8 mouse cellular contexts compared by ENCODE assay signal in genomic region chr12:17506994-17507542, GRCm38 (mm10). TPM values are rescaled to one million over a fixed set of nuclear protein-coding genes. Genes with fewer than 3 reads are reported as not detected.
DNase-seq lines count a peak whose midpoint lies in the region.
"Had no signal": no experiment of that assay in that cellular context is flagged by ENCODE, and none has a peak within 500 bp of the region (broad histone marks: within the 10 kb centered on the region; RNA-seq: fewer than 3 reads in every experiment).

No protein-coding gene starts in this region.

- no peaks in the 10 kb centered on the region; the same call in 1 of the 2 replicates for H3K9me3 ChIP-seq in megakaryocyte, embryonic 14.5 days
- H3K9me3 ChIP-seq in hindbrain, embryonic 10.5 days, result no peaks in the 10 kb centered on the region
- H3K9me3 ChIP-seq: limb, embryonic 12.5 days had no signal

- DNase-seq in 3T3-L1 (ENCODE audit: low read depth, low spot score) (peak; percentile 47), A20 (ENCODE audit: low read depth, low spot score) (peak; percentile 34)
- peak; percentile 19 to 32 for DNase-seq in heart, adult 18-20 months
- DNase-seq in kidney, postnatal 10 days, result peak; percentile 74
- DNase-seq in embryo, embryonic 11 days, result no peak
- DNase-seq in hindbrain, embryonic 10.5 days (ENCODE audit: low spot score), result no peak

- H3K4me3 ChIP-seq in megakaryocyte, embryonic 14.5 days (replicated peaks), result peak overlapping the region; percentile 64
- H3K4me3 ChIP-seq in hindbrain, embryonic 10.5 days, result no peak overlapping the region
- H3K4me3 ChIP-seq: limb, embryonic 12.5 days had no signal

- WGBS in hindbrain, embryonic 10.5 days, result 62% methylated on average over 13 of the region's 13 CpGs

- no peak overlapping the region for H3K27ac ChIP-seq in hindbrain, embryonic 10.5 days
- H3K27ac ChIP-seq: limb, embryonic 12.5 days had no signal

- H3K27me3 ChIP-seq in megakaryocyte, embryonic 14.5 days (replicated peaks), result peaks cover 27% of the 10 kb centered on the region
- H3K27me3 ChIP-seq in hindbrain, embryonic 10.5 days (ENCODE audit: insufficient read depth, poor library complexity, severe bottlenecking), result no peaks in the 10 kb centered on the region; the same call in 1 of the 2 replicates
- H3K27me3 ChIP-seq: limb, embryonic 12.5 days had no signal

- H3K4me1 ChIP-seq in megakaryocyte, embryonic 14.5 days, result peaks cover 39% of the 10 kb centered on the region
- H3K4me1 ChIP-seq in hindbrain, embryonic 10.5 days (replicated peaks), result peaks cover 11% of the 10 kb centered on the region
- H3K4me1 ChIP-seq: limb, embryonic 12.5 days had no signal

- no peaks in the 10 kb centered on the region for H3K36me3 ChIP-seq in megakaryocyte, embryonic 14.5 days (replicated peaks; ENCODE audit: low read length)
- H3K36me3 ChIP-seq in hindbrain, embryonic 10.5 days, result no peaks in the 10 kb centered on the region
- H3K36me3 ChIP-seq: limb, embryonic 12.5 days had no signal

RNA-seq across cellular contexts. Expression of gene Odc1, which starts 37.5 kb away (rescaled TPM):
- 10 to 100 TPM; 61.5 to 71.5 TPM for total RNA-seq in heart, adult 18-20 months (2021)
- 22.6 and 40.7 TPM in 2 replicates for polyA plus RNA-seq in megakaryocyte, embryonic 14.5 days (2012; ENCODE audit: insufficient read depth, low replicate concordance)
- polyA plus RNA-seq in hindbrain, embryonic 10.5 days (2016; fragmentation: Nextera tagmentation; extraction: Ambion mirVana), result 274 and 286 TPM in 2 replicates

Comparison
In these comparisons a context has a peak if more than half of its experiments do, and no peak if none do; other contexts are left out.
1. DNase-seq: peak in 3T3-L1 (single experiment), A20 (single experiment), heart, adult 18-20 months (2 of 2) and kidney, postnatal 10 days (single experiment); none in embryo, embryonic 11 days (single experiment) and hindbrain, embryonic 10.5 days (single experiment).